Mouse (Mus musculus): Measurements from ENCODE around the gene Morn3.
A peak's percentile ranks its signal among the peaks of the same experiment; 100 is the strongest.

The Morn3 gene

GRCm38 (mm10) chr5:122991350-122992004 lies 55.3 kb downstream of the Morn3 start:
- DNase-seq (ENCODE audit: low spot score in 2 of 2) = no peak

- DNase-seq (ENCODE audit: low spot score in 2 of 2) = no peak
These were observed 56.2 kb downstream of the Morn3 start for GRCm38 (mm10) chr5:122990411-122991160.

GRCm38 (mm10) chr5:122989551-122990330 lies 57.1 kb downstream of the Morn3 start, which contains the start of gene Kdm2b:
Gene Kdm2b (minus strand): TSS chr5:122989823.
- no peak for DNase-seq (ENCODE audit: low spot score in 2 of 2)

- peak; percentile 51 to 70 for DNase-seq (ENCODE audit: low spot score in 2 of 2)
These were observed 57.8 kb downstream of the Morn3 start for GRCm38 (mm10) chr5:122989001-122989525.

GRCm38 (mm10) chr5:122988021-122988751 lies 58.6 kb downstream of the Morn3 start:
- peak in 1 of 2 experiments; percentile 39 for DNase-seq (ENCODE audit: low spot score in 2 of 2)

GRCm38 (mm10) chr5:122987211-122988020 lies 59.4 kb downstream of the Morn3 start:
- DNase-seq (ENCODE audit: low spot score in 2 of 2) = no peak

GRCm38 (mm10) chr5:122986091-122986493 lies 60.7 kb downstream of the Morn3 start:
- no peak for DNase-seq (ENCODE audit: low spot score in 2 of 2)

Measured in cerebellum, postnatal 4 days (tissue).